Mouse (Mus musculus): Measurements from ENCODE around the gene Gm10203. TPM values are rescaled to one million over a fixed set of nuclear protein-coding genes. Genes with fewer than 3 reads are reported as not detected.
"Not testable (repeated sequence)": the region's sequence is repeated elsewhere in the genome, so short reads cannot be mapped to it uniquely, and the experiment has no call there.

Gene Gm10203
- not detected in 2 replicates for polyA plus RNA-seq (2012)

- not testable (repeated sequence) for TF ChIP-seq GATA1 (IDR thresholded peaks at IDR 0.05; ENCODE audit: low read length)
These were observed at the start of gene Gm10203 for GRCm38 (mm10) chr6:149129870-149130269. TSS of gene Gm10203 (plus strand) at chr6:149130170.

GRCm38 (mm10) chr6:149092406-149092805 lies 37.6 kb upstream of the Gm10203 start:
- TF ChIP-seq GATA1 (IDR thresholded peaks at IDR 0.05; ENCODE audit: low read length), result no peak

- TF ChIP-seq GATA1 (IDR thresholded peaks at IDR 0.05; ENCODE audit: low read length), result no peak
These were observed 36.5 kb upstream of the Gm10203 start for GRCm38 (mm10) chr6:149093465-149093864.

GRCm38 (mm10) chr6:149094555-149094954 lies 35.4 kb upstream of the Gm10203 start:
- no peak for TF ChIP-seq GATA1 (IDR thresholded peaks at IDR 0.05; ENCODE audit: low read length)

- no peak for TF ChIP-seq GATA1 (IDR thresholded peaks at IDR 0.05; ENCODE audit: low read length)
These were observed 34.6 kb upstream of the Gm10203 start for GRCm38 (mm10) chr6:149095389-149095788.

GRCm38 (mm10) chr6:149096233-149096632 lies 33.7 kb upstream of the Gm10203 start:
- no peak for TF ChIP-seq GATA1 (IDR thresholded peaks at IDR 0.05; ENCODE audit: low read length)

- no peak for TF ChIP-seq GATA1 (IDR thresholded peaks at IDR 0.05; ENCODE audit: low read length)
These were observed 32.7 kb upstream of the Gm10203 start for GRCm38 (mm10) chr6:149097276-149097675.

GRCm38 (mm10) chr6:149098993-149099392 lies 31.0 kb upstream of the Gm10203 start:
- no peak for TF ChIP-seq GATA1 (IDR thresholded peaks at IDR 0.05; ENCODE audit: low read length)

- no peak for TF ChIP-seq GATA1 (IDR thresholded peaks at IDR 0.05; ENCODE audit: low read length)
These were observed 29.5 kb upstream of the Gm10203 start for GRCm38 (mm10) chr6:149100174-149101075.

- TF ChIP-seq GATA1 (IDR thresholded peaks at IDR 0.05; ENCODE audit: low read length), result no peak
These were observed 28.7 kb upstream of the Gm10203 start, which contains the start of gene Dennd5b for GRCm38 (mm10) chr6:149101076-149101942. TSS of gene Dennd5b (minus strand) at chr6:149101680.

- TF ChIP-seq GATA1 (IDR thresholded peaks at IDR 0.05; ENCODE audit: low read length), result no peak
These were observed 28.1 kb upstream of the Gm10203 start for GRCm38 (mm10) chr6:149101943-149102243.

- TF ChIP-seq GATA1 (IDR thresholded peaks at IDR 0.05; ENCODE audit: low read length), result no peak
These were observed 26.5 kb upstream of the Gm10203 start for GRCm38 (mm10) chr6:149103451-149103850.

GRCm38 (mm10) chr6:149107615-149108014 lies 22.4 kb upstream of the Gm10203 start:
- TF ChIP-seq GATA1 (IDR thresholded peaks at IDR 0.05; ENCODE audit: low read length), result no peak

GRCm38 (mm10) chr6:149108909-149109308 lies 21.1 kb upstream of the Gm10203 start:
- TF ChIP-seq GATA1 (IDR thresholded peaks at IDR 0.05; ENCODE audit: low read length), result no peak

GRCm38 (mm10) chr6:149116992-149117391 lies 13.0 kb upstream of the Gm10203 start:
- no peak for TF ChIP-seq GATA1 (IDR thresholded peaks at IDR 0.05; ENCODE audit: low read length)

GRCm38 (mm10) chr6:149118935-149119334 lies 11.0 kb upstream of the Gm10203 start:
- no peak for TF ChIP-seq GATA1 (IDR thresholded peaks at IDR 0.05; ENCODE audit: low read length)

Data from G1E-ER4 (cell line).